Mouse (Mus musculus) kidney, embryonic 14.5 days (tissue): Measurements from ENCODE around the gene Gm42957. TPM values are rescaled to one million over a fixed set of nuclear protein-coding genes. Genes with fewer than 3 reads are reported as not detected.

ENCODE experiments used
- polyA plus RNA-seq: library from polyadenylated mRNA; unstranded; fragments of >200 nt; fragmentation: Nextera tagmentation; extraction: Ambion mirVana; gene quantifications from 2 replicates; pipeline ENCODE4 v1.2.1, GENCODE M21; 2014

The Gm42957 gene
- polyA plus RNA-seq, 1 experiment from 2014 or later, result not detected

Other genes with a start within 250 kb of the Gm42957 start
- gene BC107364, start 183.2 kb upstream of the Gm42957 start, polyA plus RNA-seq, result 0.20 TPM in 1 of 2 replicates, not detected in the other
- gene Hfe2, start 110.3 kb upstream of the Gm42957 start, polyA plus RNA-seq, result 0.20 and 0.30 TPM in 2 replicates
- gene Txnip, start 77.5 kb upstream of the Gm42957 start, polyA plus RNA-seq, result 91.1 and 148 TPM in 2 replicates
- 0.72 and 1.3 TPM in 2 replicates for gene Gm16253, start 58.5 kb upstream of the Gm42957 start, polyA plus RNA-seq
- gene Polr3gl, start 41.3 kb upstream of the Gm42957 start, polyA plus RNA-seq, result 18.0 and 22.3 TPM in 2 replicates
- 1.8 and 2.4 TPM in 2 replicates for gene Ankrd34a, start 38.8 kb upstream of the Gm42957 start, polyA plus RNA-seq
- gene Lix1l, start 34.3 kb upstream of the Gm42957 start, polyA plus RNA-seq, result 5.8 and 7.0 TPM in 2 replicates
- 167 and 236 TPM in 2 replicates for gene Rbm8a, start 5.5 kb upstream of the Gm42957 start, polyA plus RNA-seq
- 55.8 and 59.6 TPM in 2 replicates for gene Pex11b, start 98 bp upstream of the Gm42957 start, polyA plus RNA-seq
- 0.73 and 1.1 TPM in 2 replicates for gene Itga10, start 10.1 kb downstream of the Gm42957 start, polyA plus RNA-seq
- gene Ankrd35, start 34.7 kb downstream of the Gm42957 start, polyA plus RNA-seq, result 0.33 and 0.37 TPM in 2 replicates
- gene Pias3, start 60.9 kb downstream of the Gm42957 start, polyA plus RNA-seq, result 36.5 and 55.7 TPM in 2 replicates
- gene Nudt17, start 73.1 kb downstream of the Gm42957 start, polyA plus RNA-seq, result 10.4 and 10.8 TPM in 2 replicates
- gene Polr3c, start 92.2 kb downstream of the Gm42957 start, polyA plus RNA-seq, result 30.3 and 38.5 TPM in 2 replicates
- gene Rnf115, start 92.2 kb downstream of the Gm42957 start, polyA plus RNA-seq, result 49.6 and 72.1 TPM in 2 replicates
- 36.0 and 63.3 TPM in 2 replicates for gene Pdzk1, start 193.8 kb downstream of the Gm42957 start, polyA plus RNA-seq
- gene Cd160, start 193.9 kb downstream of the Gm42957 start, polyA plus RNA-seq, result 0.08 and 0.17 TPM in 2 replicates